12 mouse cellular contexts compared by ENCODE assay signal in the genomic region with DNA sequence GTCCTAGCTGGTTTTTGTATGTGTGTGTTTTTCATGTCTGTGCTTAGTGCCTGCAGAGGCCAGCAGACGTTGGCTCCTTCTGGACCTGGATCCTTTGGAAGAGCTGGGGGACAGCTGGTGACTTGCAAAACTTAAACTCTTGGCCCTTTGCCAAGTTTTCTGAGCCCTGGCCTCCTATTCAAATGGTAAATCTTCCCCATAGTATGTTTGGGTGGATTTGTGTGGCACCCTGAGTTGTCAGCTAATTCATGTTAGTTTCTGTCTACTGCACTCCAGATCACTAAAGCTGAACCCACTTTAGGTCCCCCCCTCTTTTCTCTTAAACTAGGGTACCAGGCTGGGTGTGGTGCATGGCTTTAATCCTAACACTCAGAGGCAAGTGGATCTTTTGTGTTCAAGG. TPM values are rescaled to one million over a fixed set of nuclear protein-coding genes. Genes with fewer than 3 reads are reported as not detected.
A peak's percentile ranks its signal among the peaks of the same experiment; 100 is the strongest.
DNase-seq lines count a peak whose midpoint lies in the region; ATAC-seq lines count a peak whose summit lies in the region.
"Had no signal": no experiment of that assay in that cellular context is flagged by ENCODE, and none has a peak within 500 bp of the region (broad histone marks: within the 10 kb centered on the region; RNA-seq: fewer than 3 reads in every experiment).

No protein-coding gene starts in this region.

- DNase-seq in forebrain, embryonic 11.5 days (ENCODE audit: low spot score): no peak
- DNase-seq in forebrain, embryonic 10.5 days (ENCODE audit: extremely low spot score, low spot score): no peak
- peak; percentile 48 for DNase-seq in 416B (ENCODE audit: low read depth)
- DNase-seq in brain, embryonic 18.5 days (ENCODE audit: low read depth, low spot score): peak; percentile 28
- DNase-seq in thymus, postnatal 4 days: no peak
- DNase-seq in ovary, postnatal 36 days (ENCODE audit: low spot score): no peak
- DNase-seq in right cerebral cortex, postnatal 4 days: no peak
- DNase-seq: cerebellum, postnatal 14 days; heart, postnatal 14 days; kidney, postnatal 14 days had no signal

- peaks cover 4% of the 10 kb centered on the region; the same call in 1 of the 2 replicates for H3K36me3 ChIP-seq in forebrain, embryonic 11.5 days (ENCODE audit: control insufficient read depth, insufficient read depth, low read length)
- H3K36me3 ChIP-seq in forebrain, embryonic 10.5 days (replicated peaks): peaks cover 60% of the 10 kb centered on the region
- H3K36me3 ChIP-seq in hindbrain, embryonic 15.5 days: peaks cover 27% of the 10 kb centered on the region

- H3K27me3 ChIP-seq in forebrain, embryonic 11.5 days (ENCODE audit: control insufficient read depth, insufficient read depth, low read length): no peaks in the 10 kb centered on the region
- H3K27me3 ChIP-seq in forebrain, embryonic 10.5 days (ENCODE audit: poor library complexity, severe bottlenecking): no peaks in the 10 kb centered on the region
- no peaks in the 10 kb centered on the region for H3K27me3 ChIP-seq in hindbrain, embryonic 15.5 days
- H3K27me3 ChIP-seq: lung, embryonic 15.5 days had no signal

- peak overlapping the region; percentile 51 for H3K27ac ChIP-seq in forebrain, embryonic 11.5 days (ENCODE audit: low read depth, low read length)
- H3K27ac ChIP-seq in forebrain, embryonic 10.5 days: no peak overlapping the region
- H3K27ac ChIP-seq in hindbrain, embryonic 15.5 days (replicated peaks): 0 out of 2 replicates have a peak overlapping the region, but pooled peaks have one; percentile 20
- H3K27ac ChIP-seq: lung, embryonic 15.5 days had no signal

- H3K4me2 ChIP-seq in forebrain, embryonic 11.5 days (ENCODE audit: low read depth, low read length, severe bottlenecking): no peak overlapping the region
- H3K4me2 ChIP-seq in hindbrain, embryonic 15.5 days: no peak overlapping the region
- H3K4me2 ChIP-seq: lung, embryonic 15.5 days had no signal

- WGBS in forebrain, embryonic 11.5 days: 19% methylated on average over 1 of the region's 1 CpGs
- 72% methylated on average over 1 of the region's 1 CpGs for WGBS in forebrain, embryonic 10.5 days
- 7% methylated on average over 1 of the region's 1 CpGs for WGBS in hindbrain, embryonic 15.5 days

- peak; percentile 68; the same call in 1 of the 2 replicates for ATAC-seq in forebrain, embryonic 11.5 days (replicated peaks; ENCODE audit: low FRiP score)
- ATAC-seq in hindbrain, embryonic 15.5 days (ENCODE audit: low FRiP score, low read depth): no peak

- no peak overlapping the region for H3K4me3 ChIP-seq in forebrain, embryonic 11.5 days (ENCODE audit: low read depth, low read length)
- H3K4me3 ChIP-seq in forebrain, embryonic 10.5 days: no peak overlapping the region
- H3K4me3 ChIP-seq in hindbrain, embryonic 15.5 days: no peak overlapping the region
- H3K4me3 ChIP-seq: lung, embryonic 15.5 days had no signal

- no peaks in the 10 kb centered on the region; the same call in 1 of the 2 replicates for H3K4me1 ChIP-seq in forebrain, embryonic 11.5 days (replicated peaks; ENCODE audit: control insufficient read depth, insufficient read depth, low read length)
- no peaks in the 10 kb centered on the region for H3K4me1 ChIP-seq in forebrain, embryonic 10.5 days
- peaks cover 11% of the 10 kb centered on the region for H3K4me1 ChIP-seq in hindbrain, embryonic 15.5 days (replicated peaks)
- H3K4me1 ChIP-seq: lung, embryonic 15.5 days had no signal

- no peak overlapping the region for H3K9ac ChIP-seq in forebrain, embryonic 11.5 days (ENCODE audit: low read length)
- no peak overlapping the region for H3K9ac ChIP-seq in hindbrain, embryonic 15.5 days
- H3K9ac ChIP-seq: lung, embryonic 15.5 days had no signal

- no peaks in the 10 kb centered on the region for H3K9me3 ChIP-seq in forebrain, embryonic 11.5 days (ENCODE audit: control insufficient read depth, low read length)
- H3K9me3 ChIP-seq in forebrain, embryonic 10.5 days: no peaks in the 10 kb centered on the region
- H3K9me3 ChIP-seq in hindbrain, embryonic 15.5 days: no peaks in the 10 kb centered on the region
- H3K9me3 ChIP-seq: lung, embryonic 15.5 days had no signal

RNA-seq across cellular contexts. Expression of a gene that starts 8.3 kb away (rescaled TPM):
- 14.1 and 16.5 TPM in 2 replicates for polyA plus RNA-seq in forebrain, embryonic 11.5 days (2014; fragmentation: Nextera tagmentation; extraction: Ambion mirVana)
- polyA plus RNA-seq in forebrain, embryonic 10.5 days (2016; fragmentation: Nextera tagmentation; extraction: Ambion mirVana): 15.3 and 16.5 TPM in 2 replicates
- polyA plus RNA-seq in hindbrain, embryonic 15.5 days (2015; fragmentation: Nextera tagmentation; extraction: Ambion mirVana): 18.9 and 19.6 TPM in 2 replicates

RNA-seq across cellular contexts. Expression of a gene that starts 10.9 kb away (rescaled TPM):
- not detected in 2 replicates for polyA plus RNA-seq in forebrain, embryonic 11.5 days (2014; fragmentation: Nextera tagmentation; extraction: Ambion mirVana)
- polyA plus RNA-seq in forebrain, embryonic 10.5 days (2016; fragmentation: Nextera tagmentation; extraction: Ambion mirVana): not detected in 2 replicates
- polyA plus RNA-seq in hindbrain, embryonic 15.5 days (2015; fragmentation: Nextera tagmentation; extraction: Ambion mirVana): 0.62 TPM in 1 of 2 replicates, not detected in the other
- polyA plus RNA-seq: lung, embryonic 15.5 days had no signal

RNA-seq across cellular contexts. Expression of a gene that starts 16.7 kb away (rescaled TPM):
- polyA plus RNA-seq in forebrain, embryonic 11.5 days (2014; fragmentation: Nextera tagmentation; extraction: Ambion mirVana): 6.8 and 7.4 TPM in 2 replicates
- polyA plus RNA-seq in forebrain, embryonic 10.5 days (2016; fragmentation: Nextera tagmentation; extraction: Ambion mirVana): 2.9 and 3.0 TPM in 2 replicates
- 6.0 and 6.5 TPM in 2 replicates for polyA plus RNA-seq in hindbrain, embryonic 15.5 days (2015; fragmentation: Nextera tagmentation; extraction: Ambion mirVana)

RNA-seq across cellular contexts. Expression of a gene that starts 18.9 kb away (rescaled TPM):
- polyA plus RNA-seq in forebrain, embryonic 11.5 days (2014; fragmentation: Nextera tagmentation; extraction: Ambion mirVana): 18.7 and 20.8 TPM in 2 replicates
- polyA plus RNA-seq in forebrain, embryonic 10.5 days (2016; fragmentation: Nextera tagmentation; extraction: Ambion mirVana): 17.9 and 22.2 TPM in 2 replicates
- 28.7 and 29.9 TPM in 2 replicates for polyA plus RNA-seq in hindbrain, embryonic 15.5 days (2015; fragmentation: Nextera tagmentation; extraction: Ambion mirVana)

RNA-seq across cellular contexts. Expression of a gene that starts 29.8 kb away (rescaled TPM):
- polyA plus RNA-seq in forebrain, embryonic 11.5 days (2014; fragmentation: Nextera tagmentation; extraction: Ambion mirVana): 2.9 and 3.3 TPM in 2 replicates
- 20.1 and 21.7 TPM in 2 replicates for polyA plus RNA-seq in forebrain, embryonic 10.5 days (2016; fragmentation: Nextera tagmentation; extraction: Ambion mirVana)
- polyA plus RNA-seq in hindbrain, embryonic 15.5 days (2015; fragmentation: Nextera tagmentation; extraction: Ambion mirVana): 26.2 and 26.8 TPM in 2 replicates

Comparison
In these comparisons a context has a peak if more than half of its experiments do, and no peak if none do; other contexts are left out.
1. DNase-seq: peak in 416B (single experiment) and brain, embryonic 18.5 days (single experiment); none in forebrain, embryonic 11.5 days (single experiment), forebrain, embryonic 10.5 days (single experiment), thymus, postnatal 4 days (single experiment), ovary, postnatal 36 days (single experiment) and right cerebral cortex, postnatal 4 days (single experiment).